Mouse (Mus musculus) colon, adult 2 months (tissue): ENCODE measurements around the gene Spg20. TPM values are rescaled to one million over a fixed set of nuclear protein-coding genes. Genes with fewer than 3 reads are reported as not detected.

ENCODE experiments used
- polyA plus RNA-seq: library from polyadenylated mRNA; depleted of rRNA; stranded (reverse); fragments of >200 nt; gene quantifications from 2 replicates; pipeline ENCODE4 v1.2.3, GENCODE M21; 2012; rRNA removed

Gene Spg20
- polyA plus RNA-seq: 5.1 and 5.3 TPM in 2 replicates

DNA sequence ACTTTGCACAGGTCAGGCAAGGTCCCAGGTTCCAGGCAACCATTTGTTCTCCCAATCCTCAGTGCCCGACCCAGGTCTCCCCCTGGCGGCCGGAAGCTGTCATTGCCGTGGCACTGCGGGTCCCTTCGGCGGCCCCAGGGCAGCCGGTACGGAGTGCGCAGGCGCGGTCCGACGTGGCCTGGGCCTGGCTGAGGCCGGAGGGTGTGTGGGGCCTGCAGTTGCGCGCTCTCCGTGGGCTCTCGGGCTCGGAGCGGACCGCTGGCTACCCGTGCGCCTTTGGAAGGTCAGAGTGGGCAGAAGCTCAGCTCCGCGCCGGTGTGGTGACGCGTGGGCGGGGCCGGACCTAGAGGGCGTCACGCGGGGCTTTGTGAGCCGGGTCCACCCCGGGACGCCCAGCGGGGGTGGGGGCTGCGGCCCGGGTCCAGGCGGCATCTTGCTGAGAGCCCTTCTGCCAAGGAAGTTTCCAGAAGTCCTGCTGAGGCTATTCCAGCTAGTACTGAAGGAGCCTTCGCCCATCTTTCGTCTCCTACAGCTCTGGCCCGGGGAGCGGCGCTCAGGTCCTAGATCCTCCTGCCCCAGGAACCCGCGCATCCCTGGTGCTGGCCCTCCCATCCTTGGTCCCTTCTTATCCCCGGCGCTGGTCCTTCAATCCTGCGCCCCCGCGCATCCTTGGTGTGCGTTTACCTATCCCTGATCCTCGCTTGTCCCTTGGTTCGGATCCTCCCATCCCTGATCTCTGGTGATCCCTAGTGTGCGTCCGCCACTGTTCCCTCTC, at the start of gene Spg20:
Gene Spg20 (plus strand): TSS at position 174 of the 775 bp plus-strand sequence.

DNA sequence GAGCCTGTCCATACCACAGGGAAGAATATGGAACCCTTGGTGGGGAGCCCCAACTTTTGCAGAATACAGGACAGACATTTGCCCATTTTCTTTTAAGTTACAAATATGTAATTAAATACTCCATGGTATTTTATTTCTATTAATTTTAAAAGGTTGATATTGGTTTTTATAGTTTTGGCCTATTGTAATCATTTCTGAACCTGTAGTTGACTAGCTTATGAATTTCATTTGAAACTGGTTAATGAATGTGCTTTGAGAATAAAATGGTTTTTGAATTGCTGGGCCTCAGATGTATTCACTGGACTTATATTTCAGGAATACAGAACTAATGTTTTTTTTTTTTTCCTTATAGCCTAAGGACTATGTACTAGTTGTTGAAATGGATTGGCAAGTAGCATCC, 25.1 kb downstream of the Spg20 start, which contains the start of gene Ccdc169:
Gene Ccdc169 (plus strand): TSS at position 301 of the 400 bp plus-strand sequence.

DNA sequence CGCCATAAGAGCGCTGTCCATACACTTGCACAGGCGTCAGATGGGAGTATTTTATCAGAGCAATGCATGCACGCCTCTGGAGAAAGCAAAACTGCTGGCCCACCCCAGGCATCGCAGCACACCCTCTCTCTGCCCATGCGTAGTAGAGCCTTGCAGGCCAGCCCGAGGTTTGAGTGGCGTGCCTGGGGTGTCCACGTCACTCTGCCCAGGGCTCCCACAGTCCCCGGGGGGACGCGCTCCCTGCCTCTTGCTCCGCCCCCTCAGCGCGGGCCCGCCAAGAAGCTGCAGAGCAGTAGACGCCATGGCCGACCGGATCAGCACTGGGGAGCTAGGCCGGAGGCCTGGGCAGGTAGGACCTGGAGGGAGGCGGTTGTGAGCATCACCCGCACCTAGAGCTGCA, 69.9 kb downstream of the Spg20 start, which contains the start of gene Sohlh2:
Gene Sohlh2 (plus strand): TSS at position 263 of the 400 bp plus-strand sequence.

Other genes with a start within 250 kb of the Spg20 start
- gene Sertm1, start 196.2 kb upstream of the Spg20 start, polyA plus RNA-seq: 0.05 and 0.09 TPM in 2 replicates
- gene Ccna1, start 56.6 kb upstream of the Spg20 start, polyA plus RNA-seq: 0.24 and 0.47 TPM in 2 replicates
- not detected in 2 replicates for gene Ccdc169, start 25.2 kb downstream of the Spg20 start, polyA plus RNA-seq
- gene Sohlh2, start 69.9 kb downstream of the Spg20 start, polyA plus RNA-seq: not detected in 2 replicates
- 4.8 and 5.0 TPM in 2 replicates for gene Dclk1, start 130.3 kb downstream of the Spg20 start, polyA plus RNA-seq